Mouse (Mus musculus) heart, postnatal 14 days (tissue): ENCODE results near the gene Slc25a43. TPM values are rescaled to one million over a fixed set of nuclear protein-coding genes. Genes with fewer than 3 reads are reported as not detected.
"Not testable (repeated sequence)": the region's sequence is repeated elsewhere in the genome, so short reads cannot be mapped to it uniquely, and the experiment has no call there.

Source experiments
- DNase-seq, 2 experiments: peaks; one replicate each; pipeline ENCODE4 v3.0.0; 2021 to 2022
- intact Hi-C: fragments of 180-260 bp; cut with DNase I; formaldehyde crosslinking; loops from one replicate; pipeline ENCODE4 v1.15.1; 2025
- total RNA-seq, 2 experiments: library from RNA; stranded (reverse); gene quantifications; 2 replicates each; pipeline ENCODE4 v1.2.3; 2021

Gene Slc25a43
- total RNA-seq, 2 experiments from 2014 or later = 0.32 to 0.38 TPM

DNA sequence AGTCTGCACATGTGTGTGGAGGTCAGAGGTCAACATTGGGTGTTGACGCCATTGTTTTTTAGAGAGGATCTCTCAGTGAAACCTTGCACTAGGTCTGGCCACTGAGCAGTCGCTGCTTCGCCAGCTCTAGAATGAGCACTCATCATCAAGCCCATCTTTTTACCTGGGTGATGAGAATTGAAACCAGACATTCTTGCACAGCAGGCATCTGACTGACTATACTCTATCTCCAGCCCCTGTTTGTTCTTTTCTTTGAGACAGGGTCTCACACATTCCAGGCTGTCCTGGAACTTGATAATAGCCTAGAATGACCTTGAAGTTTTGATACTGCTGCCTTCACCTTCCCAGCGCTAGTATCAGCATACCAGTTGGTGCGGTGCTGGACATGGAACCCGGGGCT is 29.1 kb downstream of the Slc25a43 start:
- intact Hi-C loops = no loop called here
- DNase-seq = no peak

GRCm38 (mm10) chrX:36775520-36775919 is 32.1 kb downstream of the Slc25a43 start:
- DNase-seq = no peak
- intact Hi-C loops = no loop called here

DNA sequence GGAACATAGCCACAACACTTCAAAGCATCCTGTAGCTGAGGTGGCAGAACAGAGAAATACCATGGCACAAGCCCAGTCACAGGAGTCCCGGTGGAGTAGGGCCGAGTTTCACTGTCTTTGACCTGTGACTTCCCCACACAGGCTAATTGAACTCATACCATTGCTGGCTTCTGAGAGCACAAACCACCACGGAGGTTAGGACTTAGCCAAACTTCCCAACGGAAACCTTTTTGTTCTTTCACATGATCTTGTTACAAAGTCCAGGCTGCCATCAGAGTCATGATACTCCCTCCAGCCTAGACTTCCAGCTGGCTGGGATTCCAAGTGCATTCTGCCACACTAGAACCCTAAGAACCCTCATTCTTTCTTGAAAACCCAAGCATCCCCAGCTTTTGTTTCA is 34.2 kb downstream of the Slc25a43 start:
- no peak for DNase-seq
- intact Hi-C loops = no loop called here

DNA sequence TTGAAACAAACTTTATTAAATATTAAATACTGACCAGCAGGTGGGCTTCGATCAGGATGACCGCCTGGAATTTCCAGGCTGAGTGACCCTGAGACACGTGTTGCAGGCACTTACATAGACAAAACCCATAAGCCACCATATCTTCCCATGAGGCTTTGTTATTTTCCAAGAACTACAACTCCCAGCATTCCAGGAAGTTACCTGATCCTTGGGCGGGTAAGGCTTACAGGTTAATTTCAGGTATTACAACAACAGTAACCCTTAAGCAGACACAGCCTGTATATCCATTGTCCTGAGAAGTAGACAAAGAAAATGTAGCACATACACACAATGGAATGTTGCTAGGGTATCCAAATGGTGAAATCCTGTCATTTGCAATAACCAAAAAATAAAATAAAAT is 45.9 kb downstream of the Slc25a43 start:
- no peak for DNase-seq
- intact Hi-C loops = no loop called here

- DNase-seq = no peak
- intact Hi-C loops = no loop called here
Measured at GRCm38 (mm10) chrX:36794571-36794970, 51.1 kb downstream of the Slc25a43 start.

DNA sequence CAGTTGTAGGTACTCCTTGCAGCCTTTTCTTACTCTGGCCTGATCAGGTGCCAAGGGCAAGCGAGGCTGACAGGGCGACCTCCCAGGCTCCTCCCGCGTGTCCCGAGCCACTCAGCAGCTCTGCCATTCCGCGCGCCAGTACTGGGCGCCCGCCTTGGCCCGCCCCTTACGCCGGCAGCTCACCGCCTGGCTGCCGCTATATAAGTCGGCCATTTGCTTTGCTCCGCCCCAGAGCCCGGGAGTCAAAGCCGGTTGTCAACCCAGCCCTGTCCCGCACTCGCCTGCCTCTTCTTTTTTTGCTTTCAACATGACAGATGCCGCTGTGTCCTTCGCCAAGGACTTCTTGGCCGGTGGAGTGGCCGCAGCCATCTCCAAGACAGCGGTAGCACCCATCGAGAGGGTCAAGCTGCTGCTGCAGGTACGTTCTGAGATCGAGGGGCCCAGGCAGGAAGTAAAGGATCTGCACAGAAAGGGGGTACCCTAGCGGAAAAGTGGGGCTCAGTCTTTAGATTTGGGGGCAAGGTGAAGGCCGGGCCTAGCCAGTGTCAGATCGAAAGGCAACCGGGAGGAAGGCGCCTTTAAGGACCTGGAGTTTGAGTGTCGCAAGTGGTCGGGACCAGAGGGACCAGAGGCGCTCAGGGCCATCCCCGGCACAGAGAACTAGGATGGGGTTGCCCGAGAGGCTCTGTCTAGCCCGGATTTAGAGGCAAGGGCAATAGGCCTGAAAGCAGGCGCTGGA is 52.1 kb downstream of the Slc25a43 start, which contains the start of gene Slc25a5:
Gene Slc25a5, plus strand, starts transcription at position 228 of the 739 bp plus-strand sequence.
- DNase-seq = peak; percentile 83 to 87
- intact Hi-C loops = no loop called here

DNA sequence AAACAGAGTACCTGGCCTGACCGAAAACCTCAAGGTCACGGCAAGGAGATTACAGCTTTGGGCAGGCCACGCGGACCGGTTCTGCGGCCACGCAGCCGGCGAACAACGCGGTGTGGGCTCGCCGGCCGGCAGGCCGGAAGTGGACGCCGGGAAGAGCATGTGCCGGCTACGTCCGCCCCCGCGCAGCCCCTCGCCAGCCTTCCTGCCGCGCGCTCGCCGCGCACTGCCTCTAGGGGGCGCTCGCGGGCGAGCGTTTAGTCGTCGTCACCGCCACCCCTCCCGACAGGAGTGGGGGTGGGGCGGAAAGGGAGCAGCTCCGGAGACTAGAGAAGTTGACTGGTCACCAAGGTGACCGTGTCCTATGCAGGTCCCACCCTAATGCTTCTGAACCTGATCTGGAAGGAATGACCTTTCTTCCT is 52.7 kb downstream of the Slc25a43 start:
- intact Hi-C loops = no loop called here
- DNase-seq = peak; percentile 90 to 91

DNA sequence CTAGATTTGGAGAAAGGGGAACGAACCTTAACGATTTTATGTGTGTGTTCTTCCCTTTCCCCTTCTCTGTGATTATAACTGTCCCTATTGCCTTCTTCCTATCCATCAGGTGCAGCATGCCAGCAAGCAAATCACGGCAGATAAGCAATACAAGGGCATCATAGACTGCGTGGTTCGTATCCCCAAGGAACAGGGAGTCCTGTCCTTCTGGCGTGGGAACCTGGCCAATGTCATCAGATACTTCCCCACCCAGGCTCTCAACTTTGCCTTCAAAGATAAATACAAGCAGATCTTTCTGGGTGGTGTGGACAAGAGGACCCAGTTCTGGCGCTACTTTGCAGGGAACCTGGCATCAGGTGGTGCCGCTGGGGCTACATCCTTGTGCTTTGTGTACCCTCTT is 53.3 kb downstream of the Slc25a43 start:
- DNase-seq, intact Hi-C loops: not testable (repeated sequence)

GRCm38 (mm10) chrX:36799131-36799879 is 55.8 kb downstream of the Slc25a43 start:
- no peak for DNase-seq
- intact Hi-C loops = no loop called here

GRCm38 (mm10) chrX:36803189-36803588 is 59.7 kb downstream of the Slc25a43 start:
- no peak for DNase-seq
- intact Hi-C loops = no loop called here

GRCm38 (mm10) chrX:36804196-36804595 is 60.7 kb downstream of the Slc25a43 start:
- intact Hi-C loops = no loop called here
- DNase-seq = peak; percentile 40 to 47

DNA sequence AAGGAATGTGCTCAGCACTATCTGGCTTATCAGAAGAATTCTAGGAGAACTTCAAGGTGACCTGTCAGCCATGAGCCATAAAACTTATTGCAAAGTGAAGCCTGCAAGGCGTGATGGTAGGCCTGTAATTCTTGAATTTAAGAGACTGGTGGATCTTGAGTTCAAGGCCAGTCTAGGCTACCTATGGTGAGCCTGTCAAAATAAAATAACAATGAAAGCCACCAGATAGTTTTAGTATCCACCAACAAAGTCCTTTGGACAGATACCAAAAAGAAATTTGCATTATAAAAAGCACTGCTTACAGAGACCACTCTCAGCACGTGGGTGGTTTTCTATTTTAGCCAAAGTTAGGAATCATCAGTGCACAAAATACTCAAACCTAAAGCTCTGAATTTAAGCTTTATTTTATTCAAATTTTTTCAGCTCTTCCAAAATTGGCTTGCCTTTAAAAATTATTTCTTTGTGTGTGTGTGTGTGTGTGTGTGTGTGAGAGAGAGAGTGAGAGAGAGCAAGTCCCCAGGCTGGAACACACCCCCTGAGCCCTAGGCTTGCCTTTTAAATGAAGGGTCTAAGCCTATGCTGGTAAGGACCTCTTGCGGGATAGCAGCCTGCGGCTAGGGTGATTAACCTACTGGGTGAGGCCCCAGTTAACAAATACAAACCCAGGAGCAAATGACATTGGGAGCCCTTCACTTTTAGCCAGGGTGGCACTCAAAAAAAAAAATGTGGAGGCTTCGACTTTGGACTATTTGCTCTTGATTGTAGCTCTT is 62.2 kb downstream of the Slc25a43 start:
- DNase-seq = no peak
- intact Hi-C loops = loop anchor here (5.0 kb wide), 1 partner anchor 43 kb away; no protein-coding TSS in a partner anchor

- peak; percentile 81 to 89 for DNase-seq
- intact Hi-C loops = loop anchor here (5.0 kb wide), 1 partner anchor 45 kb away; no protein-coding TSS in a partner anchor
Measured at GRCm38 (mm10) chrX:36807360-36808317, 64.2 kb downstream of the Slc25a43 start.

GRCm38 (mm10) chrX:36808318-36808683 is 64.8 kb downstream of the Slc25a43 start:
- intact Hi-C loops = loop anchor here (5.0 kb wide), 1 partner anchor 46 kb away; no protein-coding TSS in a partner anchor

DNA sequence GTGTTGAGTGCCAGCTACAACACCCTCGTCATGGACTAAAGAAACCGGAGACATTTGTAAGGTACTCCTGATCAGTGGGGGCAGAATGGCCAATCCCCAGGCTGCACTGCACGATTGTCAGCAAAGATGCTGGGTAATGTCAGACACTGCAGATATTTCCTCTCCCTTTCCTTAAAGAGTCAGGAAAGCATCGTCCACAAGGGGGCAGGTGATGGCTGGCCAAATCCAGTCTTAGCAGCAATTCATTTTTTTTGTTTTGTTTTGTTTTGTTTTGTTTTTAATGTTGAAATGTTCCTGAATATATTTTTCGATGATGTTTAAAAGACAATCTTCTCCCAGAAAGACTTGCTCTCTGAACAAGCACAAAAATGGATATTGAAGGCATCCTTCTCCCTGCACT is 67.9 kb downstream of the Slc25a43 start:
- DNase-seq = peak in 1 of 2 experiments; percentile 43
- intact Hi-C loops = no loop called here

More at GRCm38 (mm10) chrX:36808318-36808683, 64.8 kb downstream of the Slc25a43 start:
- DNase-seq = no peak

GRCm38 (mm10) chrX:36814161-36814836 is 70.8 kb downstream of the Slc25a43 start:
- DNase-seq = no peak
- intact Hi-C loops = no loop called here

- DNase-seq = no peak
- intact Hi-C loops = no loop called here
Measured at GRCm38 (mm10) chrX:36815022-36815421, 71.6 kb downstream of the Slc25a43 start.

GRCm38 (mm10) chrX:36815439-36815838 is 72.0 kb downstream of the Slc25a43 start:
- no peak for DNase-seq

GRCm38 (mm10) chrX:36816368-36816899 is 73.0 kb downstream of the Slc25a43 start:
- intact Hi-C loops = no loop called here
- DNase-seq = no peak

More at GRCm38 (mm10) chrX:36815439-36815838, 72.0 kb downstream of the Slc25a43 start:
- intact Hi-C loops = no loop called here
